Mouse (Mus musculus): ENCODE results near the gene Igfbp6. TPM values are rescaled to one million over a fixed set of nuclear protein-coding genes. Genes with fewer than 3 reads are reported as not detected.

Gene Igfbp6
- polyA plus RNA-seq, 1 experiment from 2014 or later, result 1.6 TPM

DNA sequence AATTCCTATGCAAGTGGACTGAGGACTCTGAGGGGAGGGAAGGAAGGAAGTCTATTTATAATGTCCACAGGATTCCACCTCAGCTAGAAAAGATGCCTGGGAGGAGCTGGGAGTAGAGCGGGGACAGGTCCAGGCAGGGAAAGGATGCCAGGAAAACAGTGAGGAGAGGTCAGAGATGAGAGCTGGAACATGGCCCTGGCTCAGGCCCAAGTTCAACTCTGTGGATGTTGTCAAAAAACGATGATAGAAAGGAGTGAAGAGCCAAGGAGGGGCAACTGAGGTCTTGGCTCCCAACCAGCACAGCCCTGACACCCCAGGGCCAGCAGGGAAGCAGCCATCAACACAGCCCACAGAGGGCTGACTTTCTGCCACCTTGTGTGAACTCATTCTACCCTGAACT lies 17.9 kb upstream of the Igfbp6 start:
- no peak overlapping the region for H3K4me3 ChIP-seq (replicated peaks; ENCODE audit: low read depth, low read length)
- WGBS, result 78% methylated on average over 2 of the region's 2 CpGs
- DNase-seq, result no peak
- H3K27me3 ChIP-seq (ENCODE audit: control insufficient read depth, insufficient read depth, low read length), result no peaks in the 10 kb centered on the region
- H3K36me3 ChIP-seq (ENCODE audit: control insufficient read depth, insufficient read depth, low read length), result peaks cover 84% of the 10 kb centered on the region
- H3K4me1 ChIP-seq (ENCODE audit: control insufficient read depth, insufficient read depth, low read length), result no peaks in the 10 kb centered on the region
- H3K4me2 ChIP-seq (ENCODE audit: low read length), result no peak overlapping the region
- ATAC-seq (ENCODE audit: low FRiP score, low TSS enrichment), result no peak
- no peaks in the 10 kb centered on the region for H3K9me3 ChIP-seq (ENCODE audit: control insufficient read depth, low read length)
- H3K27ac ChIP-seq (replicated peaks; ENCODE audit: low read depth, low read length), result no peak overlapping the region
- H3K9ac ChIP-seq (replicated peaks; ENCODE audit: low read length), result no peak overlapping the region

DNA sequence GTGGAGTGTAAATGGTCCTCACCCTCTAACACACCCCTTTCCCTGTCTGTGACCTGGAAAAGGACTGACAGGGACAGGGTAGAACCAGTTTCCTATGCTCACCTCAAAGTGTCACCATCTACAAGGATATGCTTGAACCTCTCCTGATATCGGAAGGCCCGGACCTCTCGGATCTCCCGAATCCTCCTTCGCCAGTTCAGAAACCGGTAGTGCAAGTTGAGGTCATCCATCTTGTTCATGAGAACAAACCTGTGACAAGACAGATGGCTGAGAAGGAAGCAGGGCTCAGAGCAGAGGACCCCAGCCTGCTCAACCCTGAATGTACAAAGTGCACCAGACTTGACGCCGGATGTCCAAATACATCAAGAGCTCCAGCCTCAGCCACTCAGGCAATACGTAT lies 10.8 kb upstream of the Igfbp6 start:
- H3K36me3 ChIP-seq (ENCODE audit: control insufficient read depth, insufficient read depth, low read length), result peaks cover 51% of the 10 kb centered on the region
- no peak overlapping the region for H3K9ac ChIP-seq (replicated peaks; ENCODE audit: low read length)
- no peaks in the 10 kb centered on the region for H3K27me3 ChIP-seq (ENCODE audit: control insufficient read depth, insufficient read depth, low read length)
- no peak overlapping the region for H3K27ac ChIP-seq (replicated peaks; ENCODE audit: low read depth, low read length)
- no peaks in the 10 kb centered on the region for H3K9me3 ChIP-seq (ENCODE audit: control insufficient read depth, low read length)
- DNase-seq, result no peak
- 95% methylated on average over 9 of the region's 9 CpGs for WGBS
- peaks cover 9% of the 10 kb centered on the region; the same call in 1 of the 2 replicates for H3K4me1 ChIP-seq (ENCODE audit: control insufficient read depth, insufficient read depth, low read length)
- no peak overlapping the region for H3K4me3 ChIP-seq (replicated peaks; ENCODE audit: low read depth, low read length)
- no peak for ATAC-seq (ENCODE audit: low FRiP score, low TSS enrichment)
- H3K4me2 ChIP-seq (ENCODE audit: low read length), result no peak overlapping the region

DNA sequence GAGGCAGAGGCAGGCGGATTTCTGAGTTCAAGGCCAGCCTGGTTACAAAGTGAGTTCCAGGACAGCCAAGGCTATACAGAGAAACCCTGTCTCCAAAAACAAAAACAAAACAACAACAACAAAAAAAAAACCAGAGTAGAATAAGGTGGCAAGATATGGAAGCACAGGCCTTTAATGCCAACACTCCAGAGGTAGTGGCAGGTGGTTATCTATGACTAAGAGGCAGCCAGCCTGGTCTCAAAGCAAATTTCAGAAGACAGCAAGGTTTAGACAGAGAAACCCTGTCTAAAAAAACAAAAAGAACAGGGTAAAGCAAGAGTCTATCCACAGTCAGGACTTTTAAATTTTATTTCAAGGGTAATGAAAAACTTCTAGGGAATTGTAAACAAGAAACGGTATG lies 9.5 kb upstream of the Igfbp6 start:
- Histone ChIP-seq H3K27me3 (ENCODE audit: control insufficient read depth, insufficient read depth, low read length) (no peaks in the 10 kb centered on the region), H3K9ac (replicated peaks; ENCODE audit: low read length) (peak overlapping the region; percentile 89), H3K4me2 (ENCODE audit: low read length) (peak overlapping the region; percentile 83), H3K9me3 (ENCODE audit: control insufficient read depth, low read length) (no peaks in the 10 kb centered on the region), H3K27ac (replicated peaks; ENCODE audit: low read depth, low read length) (no peak overlapping the region), H3K36me3 (ENCODE audit: control insufficient read depth, insufficient read depth, low read length) (peaks cover 37% of the 10 kb centered on the region), H3K4me1 (ENCODE audit: control insufficient read depth, insufficient read depth, low read length) (peaks cover 9% of the 10 kb centered on the region; the same call in 1 of the 2 replicates), H3K4me3 (replicated peaks; ENCODE audit: low read depth, low read length) (peak overlapping the region; percentile 79; the same call in 1 of the 2 replicates)
- DNase-seq (no peak), ATAC-seq (ENCODE audit: low FRiP score, low TSS enrichment) (no peak)
- WGBS, result 96% methylated on average over 2 of the region's 2 CpGs

DNA sequence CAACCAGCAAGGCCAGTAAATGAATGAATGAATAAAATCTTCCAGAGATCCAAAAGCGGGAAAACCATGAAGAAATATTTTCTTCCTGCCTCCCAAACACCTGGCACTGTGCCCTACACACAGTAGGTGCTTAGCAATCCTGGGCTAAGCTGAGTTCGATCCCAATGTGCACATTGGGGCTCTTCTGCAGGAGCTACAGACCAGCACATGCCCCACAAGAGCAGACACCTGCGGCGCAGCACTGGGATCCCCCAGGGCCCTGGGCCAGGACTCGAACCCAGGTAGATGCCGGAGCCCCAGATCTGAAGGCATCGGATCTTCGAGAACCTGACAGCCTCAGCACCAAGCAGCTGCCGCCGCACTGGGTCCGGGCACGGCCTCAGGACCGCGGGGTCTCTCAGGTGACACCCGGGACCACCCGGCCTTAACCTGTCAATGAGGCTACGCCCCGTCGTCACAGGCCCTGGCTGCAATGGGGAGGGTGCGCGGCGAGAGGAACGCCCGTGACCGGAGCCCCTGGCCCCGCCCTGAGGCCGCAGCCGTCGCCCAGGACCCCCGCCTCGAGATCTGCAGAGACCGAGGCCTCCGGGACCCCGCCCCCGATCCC lies 8.5 kb upstream of the Igfbp6 start:
- H3K4me2 ChIP-seq (ENCODE audit: low read length), result peak overlapping the region; percentile 83
- no peaks in the 10 kb centered on the region for H3K27me3 ChIP-seq (ENCODE audit: control insufficient read depth, insufficient read depth, low read length)
- peak overlapping the region; percentile 79 for H3K4me3 ChIP-seq (replicated peaks; ENCODE audit: low read depth, low read length)
- peaks cover 28% of the 10 kb centered on the region for H3K36me3 ChIP-seq (ENCODE audit: control insufficient read depth, insufficient read depth, low read length)
- peak overlapping the region; percentile 85 for H3K27ac ChIP-seq (replicated peaks; ENCODE audit: low read depth, low read length)
- no peaks in the 10 kb centered on the region for H3K9me3 ChIP-seq (ENCODE audit: control insufficient read depth, low read length)
- peak; percentile 83 for ATAC-seq (ENCODE audit: low FRiP score, low TSS enrichment)
- peaks cover 9% of the 10 kb centered on the region; the same call in 1 of the 2 replicates for H3K4me1 ChIP-seq (ENCODE audit: control insufficient read depth, insufficient read depth, low read length)
- no peak for DNase-seq
- WGBS, result 3% methylated on average over 35 of the region's 35 CpGs
- H3K9ac ChIP-seq (replicated peaks; ENCODE audit: low read length), result peak overlapping the region; percentile 89

DNA sequence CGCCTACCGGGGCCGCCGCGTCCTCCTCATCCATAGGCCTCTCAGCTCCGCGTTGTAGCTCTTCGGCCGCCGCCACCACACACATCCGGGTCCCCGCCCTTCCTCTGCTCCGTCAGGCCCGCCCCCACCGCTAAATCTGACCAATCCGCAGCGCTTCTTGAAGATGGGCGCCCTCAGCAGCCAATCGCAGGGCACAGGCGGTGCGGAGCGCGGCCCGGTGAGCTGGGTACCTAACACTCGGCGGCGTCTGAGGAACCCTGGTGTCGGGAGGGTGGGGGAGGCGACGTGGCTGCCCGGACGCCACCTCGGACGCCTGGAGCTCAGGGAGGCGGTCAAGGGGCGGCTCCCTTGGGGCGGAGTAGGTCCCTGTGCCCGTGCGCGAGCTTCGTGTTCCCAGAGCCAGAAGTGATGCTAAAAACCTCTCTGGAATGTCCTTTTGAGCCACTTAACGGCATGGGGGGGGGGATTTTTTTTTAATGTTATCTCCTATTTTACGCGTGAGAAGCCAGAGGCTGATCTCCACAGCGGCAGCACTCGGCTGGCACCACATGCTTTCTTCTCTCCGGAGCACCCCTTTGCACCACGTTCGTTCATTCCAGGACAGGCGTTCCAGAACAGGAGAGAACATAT lies 7.9 kb upstream of the Igfbp6 start, which contains the start of gene Spryd3:
Gene Spryd3, minus strand, starts transcription at position 106 of the 630 bp plus-strand sequence.
- Histone ChIP-seq H3K4me2 (ENCODE audit: low read length) (peak within 1 kb of the TSS; percentile 83), H3K9me3 (ENCODE audit: control insufficient read depth, low read length) (no peaks in the 10 kb centered on the region), H3K27me3 (ENCODE audit: control insufficient read depth, insufficient read depth, low read length) (no peaks in the 10 kb centered on the region), H3K27ac (replicated peaks; ENCODE audit: low read depth, low read length) (peak within 1 kb of the TSS; percentile 85), H3K36me3 (ENCODE audit: control insufficient read depth, insufficient read depth, low read length) (peaks cover 21% of the 10 kb centered on the region), H3K4me1 (ENCODE audit: control insufficient read depth, insufficient read depth, low read length) (peaks cover 9% of the 10 kb centered on the region; the same call in 1 of the 2 replicates), H3K9ac (replicated peaks; ENCODE audit: low read length) (peak within 1 kb of the TSS; percentile 89), H3K4me3 (replicated peaks; ENCODE audit: low read depth, low read length) (peak within 1 kb of the TSS; percentile 79)
- under 1% methylated on average over 50 of the region's 50 CpGs for WGBS
- ATAC-seq (ENCODE audit: low FRiP score, low TSS enrichment) (peak; percentile 99), DNase-seq (peak; percentile 97)

DNA sequence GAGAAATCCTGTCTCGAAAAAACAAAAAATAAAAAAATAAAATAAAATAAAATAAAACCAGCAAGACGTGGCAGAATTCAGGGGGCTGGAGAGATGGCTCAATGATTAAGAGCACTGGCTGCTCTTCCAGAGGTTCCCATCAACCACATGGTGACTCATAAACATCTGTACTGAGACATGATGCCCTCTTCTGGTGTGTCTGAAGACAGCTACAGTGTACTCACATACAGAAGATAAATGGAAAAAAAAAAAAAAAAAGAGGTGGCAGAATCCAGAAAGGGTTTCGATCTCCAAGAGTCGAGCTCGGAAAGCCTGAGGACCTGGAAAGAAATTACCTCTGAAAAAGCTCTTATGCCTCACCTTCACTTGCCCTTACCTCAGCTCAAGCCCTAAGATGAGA lies 3.0 kb upstream of the Igfbp6 start:
- ATAC-seq (ENCODE audit: low FRiP score, low TSS enrichment) (no peak), DNase-seq (no peak)
- WGBS, result 86% methylated on average over 5 of the region's 5 CpGs
- 0 out of 2 replicates have a peak, but pooled peaks cover 3% of the 10 kb centered on the region for H3K4me1 ChIP-seq (ENCODE audit: control insufficient read depth, insufficient read depth, low read length)
- H3K36me3 ChIP-seq (ENCODE audit: control insufficient read depth, insufficient read depth, low read length), result no peaks in the 10 kb centered on the region
- no peak overlapping the region for H3K9ac ChIP-seq (replicated peaks; ENCODE audit: low read length)
- no peak overlapping the region for H3K4me3 ChIP-seq (replicated peaks; ENCODE audit: low read depth, low read length)
- no peak overlapping the region for H3K4me2 ChIP-seq (ENCODE audit: low read length)
- no peak overlapping the region for H3K27ac ChIP-seq (replicated peaks; ENCODE audit: low read depth, low read length)
- peaks cover 23% of the 10 kb centered on the region for H3K27me3 ChIP-seq (ENCODE audit: control insufficient read depth, insufficient read depth, low read length)
- H3K9me3 ChIP-seq (ENCODE audit: control insufficient read depth, low read length), result no peaks in the 10 kb centered on the region

DNA sequence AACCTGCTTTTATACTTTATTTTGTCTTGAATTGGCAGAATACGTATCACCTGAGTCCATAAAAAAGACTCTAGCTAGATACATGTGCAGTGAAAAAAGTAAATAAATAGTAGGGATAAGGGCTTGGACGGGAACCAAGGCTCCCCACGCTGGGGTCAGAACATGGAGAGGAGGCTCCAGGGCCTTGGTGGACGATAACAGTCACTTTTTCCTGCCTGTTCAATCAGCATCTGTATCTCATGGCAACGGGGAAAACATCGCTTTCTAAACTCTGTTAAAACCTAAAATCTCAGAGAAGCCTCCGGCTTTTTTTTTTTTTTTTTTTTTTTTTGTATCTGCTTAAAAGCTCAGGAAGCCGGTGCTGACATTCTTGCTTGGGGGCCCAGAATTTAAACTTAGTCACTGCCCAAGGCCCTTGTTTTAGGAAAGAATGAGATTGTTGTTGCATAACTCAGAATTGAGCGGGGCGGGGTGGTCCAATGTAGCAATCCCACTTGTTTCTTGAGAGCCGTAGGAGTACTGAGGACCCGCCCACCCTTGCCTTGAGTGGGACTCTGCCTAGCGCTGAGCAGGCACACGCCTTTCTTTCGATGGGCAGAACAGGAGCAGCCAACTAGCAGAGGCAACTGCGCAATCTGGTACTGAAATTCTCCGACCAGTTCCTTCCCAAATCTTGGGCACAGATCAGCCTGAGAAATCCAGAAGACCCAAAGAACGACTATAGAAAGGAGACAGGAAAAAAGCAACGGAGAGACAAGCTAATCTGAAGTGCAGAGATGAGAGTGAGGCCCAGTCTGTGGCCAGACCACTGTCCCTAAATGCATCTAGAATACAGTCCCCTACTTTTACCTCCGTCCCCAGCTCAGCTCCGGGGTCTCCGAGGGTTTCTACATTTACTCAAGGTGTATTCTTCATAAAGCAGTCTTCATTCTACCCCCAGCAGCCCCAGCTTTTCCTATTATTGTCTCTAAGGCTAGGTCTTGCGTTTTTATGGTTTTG lies 949 bp upstream of the Igfbp6 start:
- 52% methylated on average over 23 of the region's 23 CpGs for WGBS
- ATAC-seq (ENCODE audit: low FRiP score, low TSS enrichment), result no peak
- Histone ChIP-seq H3K9ac (replicated peaks; ENCODE audit: low read length) (no peak overlapping the region), H3K36me3 (ENCODE audit: control insufficient read depth, insufficient read depth, low read length) (no peaks in the 10 kb centered on the region), H3K27me3 (ENCODE audit: control insufficient read depth, insufficient read depth, low read length) (peaks cover 23% of the 10 kb centered on the region), H3K4me3 (replicated peaks; ENCODE audit: low read depth, low read length) (no peak overlapping the region), H3K27ac (replicated peaks; ENCODE audit: low read depth, low read length) (no peak overlapping the region), H3K4me1 (ENCODE audit: control insufficient read depth, insufficient read depth, low read length) (0 out of 2 replicates have a peak, but pooled peaks cover 3% of the 10 kb centered on the region), H3K4me2 (ENCODE audit: low read length) (no peak overlapping the region), H3K9me3 (ENCODE audit: control insufficient read depth, low read length) (no peaks in the 10 kb centered on the region)
- DNase-seq, result no peak

DNA sequence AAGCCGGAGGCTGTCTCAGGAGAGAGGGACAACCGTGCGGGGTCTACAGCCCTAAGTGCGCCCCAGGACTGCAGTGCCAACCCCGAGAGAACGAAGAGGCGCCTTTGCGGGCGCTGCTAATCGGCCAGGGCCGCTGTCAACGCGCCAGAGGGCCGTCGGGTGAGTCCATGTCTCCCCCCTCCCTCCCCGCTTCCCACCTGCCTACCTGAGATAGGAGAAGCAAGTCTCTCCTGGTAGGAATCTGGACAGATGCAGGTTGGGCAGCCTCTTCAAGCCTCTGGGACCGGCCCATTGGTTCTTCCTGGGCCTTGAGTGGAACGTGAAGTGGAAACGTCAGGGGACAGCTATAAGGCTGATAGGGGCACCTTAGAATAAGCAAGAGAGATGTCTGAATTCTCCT lies 564 bp downstream of the Igfbp6 start:
- H3K9ac ChIP-seq (replicated peaks; ENCODE audit: low read length), result no peak overlapping the region
- no peak overlapping the region for H3K27ac ChIP-seq (replicated peaks; ENCODE audit: low read depth, low read length)
- DNase-seq (no peak), ATAC-seq (ENCODE audit: low FRiP score, low TSS enrichment) (no peak)
- H3K4me3 ChIP-seq (replicated peaks; ENCODE audit: low read depth, low read length), result no peak overlapping the region; the same call in 1 of the 2 replicates
- H3K36me3 ChIP-seq (ENCODE audit: control insufficient read depth, insufficient read depth, low read length), result no peaks in the 10 kb centered on the region
- 10% methylated on average over 19 of the region's 19 CpGs for WGBS
- H3K9me3 ChIP-seq (ENCODE audit: control insufficient read depth, low read length), result no peaks in the 10 kb centered on the region
- peak overlapping the region; percentile 19; the same call in 1 of the 2 replicates for H3K4me2 ChIP-seq (ENCODE audit: low read length)
- H3K4me1 ChIP-seq (ENCODE audit: control insufficient read depth, insufficient read depth, low read length), result 0 out of 2 replicates have a peak, but pooled peaks cover 3% of the 10 kb centered on the region
- H3K27me3 ChIP-seq (ENCODE audit: control insufficient read depth, insufficient read depth, low read length), result peaks cover 23% of the 10 kb centered on the region
